Mouse (Mus musculus) kidney, adult 2 months (tissue): ENCODE results near the gene Ltb4r2.

Source experiments
- CTCF ChIP-seq: fragments of 200-500 bp; conservative IDR thresholded peaks from 2 replicates; pipeline ENCODE4 v1.5.1; 2011; ENCODE audit warnings: low read depth, mild to moderate bottlenecking, control low read depth, low read length, moderate library complexity, mixed read lengths; ENCODE audit not compliant: insufficient read depth, insufficient read length
- POLR2A ChIP-seq: fragments of 200-500 bp; IDR thresholded peaks from one replicate; pipeline ENCODE4 v1.6.1; 2011; ENCODE audit warnings: low read depth, low read length, control low read depth

DNA sequence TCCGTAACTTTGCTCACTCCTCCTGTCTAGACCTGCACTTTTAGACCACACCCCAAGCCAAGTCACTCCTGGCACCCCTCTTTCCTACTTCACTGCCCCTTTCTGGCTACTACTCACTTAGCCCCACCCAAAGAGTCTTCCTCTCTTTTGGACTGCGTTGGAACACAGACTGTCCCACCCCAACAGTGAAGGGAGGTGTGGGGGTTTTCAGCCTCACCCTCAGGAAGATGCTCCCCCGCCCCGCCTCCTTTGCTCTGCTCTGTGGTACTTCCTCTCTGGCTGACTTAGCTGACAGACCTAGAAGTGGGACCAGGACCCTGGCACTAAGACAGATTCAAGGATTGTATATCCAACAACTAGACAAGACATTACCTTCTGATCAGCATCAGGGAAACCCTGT lies 4.5 kb downstream of the Ltb4r2 start, which contains the start of gene Ltb4r1:
- TF ChIP-seq POLR2A: no peak
- TF ChIP-seq CTCF: no peak
